Mouse (Mus musculus) embryonic fibroblast, embryonic 13.5 days (primary cell): ENCODE results near the gene Fam83f. TPM values are rescaled to one million over a fixed set of nuclear protein-coding genes. Genes with fewer than 3 reads are reported as not detected.

ENCODE experiments used
- H3K27ac ChIP-seq: 2 replicates; pipeline ENCODE4 v1.5.1; 2012; ENCODE audit warnings: low read length, control low read depth, inconsistent platforms; ENCODE audit not compliant: insufficient read depth
- H3K4me1 ChIP-seq: 2 replicates; pipeline ENCODE4 v1.6.1; 2011; ENCODE audit warnings: low read length; ENCODE audit not compliant: control insufficient read depth, insufficient read depth
- H3K4me3 ChIP-seq: 2 replicates; pipeline ENCODE4 v1.5.1; 2011; ENCODE audit warnings: mild to moderate bottlenecking, control low read depth, low read length; ENCODE audit not compliant: insufficient read depth
- CTCF ChIP-seq: IDR thresholded peaks from 2 replicates; pipeline ENCODE4 v1.5.1; 2011; ENCODE audit warnings: mild to moderate bottlenecking, control low read depth, low read length, moderate library complexity, borderline replicate concordance; ENCODE audit not compliant: insufficient read depth
- POLR2A ChIP-seq: IDR thresholded peaks from 2 replicates; pipeline ENCODE4 v1.6.1; 2011; ENCODE audit warnings: low read depth, mild to moderate bottlenecking, control low read depth, low read length, moderate library complexity
- polyA plus RNA-seq: library from polyadenylated mRNA; stranded (reverse); fragments of >200 nt; gene quantifications from 2 replicates; pipeline ENCODE4 v1.2.4, GENCODE M21; 2011; ENCODE audit warnings: low read depth; ENCODE audit not compliant: missing spikeins, insufficient read length

Gene Fam83f
- 0.17 and 0.23 TPM in 2 replicates for polyA plus RNA-seq

- Histone ChIP-seq H3K4me3 (no peak within 1 kb of the TSS), H3K27ac (no peak within 1 kb of the TSS), H3K4me1 (peaks cover 9% of the 10 kb centered on the region)
- no peak for TF ChIP-seq POLR2A
- TF ChIP-seq CTCF = no peak
These were observed at the start of gene Fam83f for GRCm38 (mm10) chr15:80671295-80672252. TSS of gene Fam83f (plus strand) at chr15:80671847.

DNA sequence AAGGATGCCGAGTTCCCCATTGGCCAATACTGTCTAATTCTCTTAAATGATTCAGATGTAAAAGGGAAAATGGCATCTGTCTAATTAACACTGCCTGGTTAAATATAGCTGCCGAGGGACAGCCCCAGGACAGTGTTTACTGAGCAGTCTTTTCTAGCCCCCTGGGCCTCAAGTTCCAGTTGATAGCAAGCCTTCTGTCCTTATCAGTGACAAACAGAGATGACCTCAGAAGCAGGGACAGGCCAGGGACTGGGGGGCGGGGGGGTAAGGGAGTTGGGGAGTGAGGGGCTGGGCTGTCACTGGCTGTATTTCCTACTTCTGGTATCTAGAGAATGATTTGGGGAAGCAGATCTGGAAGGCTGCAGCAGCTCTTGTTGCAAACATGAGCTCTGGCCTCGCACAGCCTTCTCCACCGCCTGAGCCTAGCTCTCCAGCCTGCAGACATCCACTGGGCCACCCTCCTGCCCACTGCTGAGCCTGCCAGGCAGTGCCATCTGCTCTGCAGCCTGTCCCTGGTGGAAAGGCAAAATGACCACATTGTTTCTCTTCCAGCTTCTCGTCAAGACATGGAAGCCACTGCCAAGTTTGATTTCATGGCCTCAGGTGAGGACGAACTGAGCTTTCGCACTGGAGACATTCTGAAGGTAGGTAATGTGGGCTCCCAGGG is 48.3 kb upstream of the Fam83f start:
- H3K4me3 ChIP-seq = no peak overlapping the region
- no peaks in the 10 kb centered on the region for H3K4me1 ChIP-seq
- no peak overlapping the region for H3K27ac ChIP-seq
- TF ChIP-seq CTCF (no peak), POLR2A (no peak)

DNA sequence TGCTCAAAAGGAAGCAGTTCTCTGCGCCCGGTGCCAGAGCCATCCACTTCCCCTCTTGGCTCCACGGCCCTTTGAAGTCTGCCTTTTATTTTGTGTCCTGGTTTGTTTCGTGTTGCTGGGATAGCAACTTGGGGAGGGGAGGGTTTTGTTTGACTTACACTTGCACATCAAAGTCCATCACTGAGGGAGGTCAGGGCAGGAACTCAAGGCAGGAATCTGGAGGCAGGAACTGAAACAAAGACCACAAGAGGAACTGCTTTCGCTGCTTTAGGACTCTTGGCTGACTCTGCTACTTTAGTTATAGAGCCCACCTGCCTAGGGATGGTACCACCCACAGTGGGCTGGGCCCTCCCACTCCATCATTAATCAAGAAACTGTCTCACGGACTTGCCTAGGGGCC is 45.2 kb upstream of the Fam83f start:
- no peak overlapping the region for H3K27ac ChIP-seq
- TF ChIP-seq POLR2A (no peak), CTCF (no peak)

GRCm38 (mm10) chr15:80630147-80630546 is 41.5 kb upstream of the Fam83f start:
- Histone ChIP-seq H3K4me1 (no peaks in the 10 kb centered on the region), H3K27ac (no peak overlapping the region), H3K4me3 (no peak overlapping the region)
- no peak for TF ChIP-seq CTCF
- no peak for TF ChIP-seq POLR2A

More for the DNA sequence above, 45.2 kb upstream of the Fam83f start:
- Histone ChIP-seq H3K4me3 (no peak overlapping the region), H3K4me1 (no peaks in the 10 kb centered on the region)

- Histone ChIP-seq H3K4me1 (no peaks in the 10 kb centered on the region), H3K27ac (no peak overlapping the region), H3K4me3 (no peak overlapping the region)
- no peak for TF ChIP-seq CTCF
- TF ChIP-seq POLR2A = no peak
These were observed 40.9 kb upstream of the Fam83f start for GRCm38 (mm10) chr15:80630711-80631110.

DNA sequence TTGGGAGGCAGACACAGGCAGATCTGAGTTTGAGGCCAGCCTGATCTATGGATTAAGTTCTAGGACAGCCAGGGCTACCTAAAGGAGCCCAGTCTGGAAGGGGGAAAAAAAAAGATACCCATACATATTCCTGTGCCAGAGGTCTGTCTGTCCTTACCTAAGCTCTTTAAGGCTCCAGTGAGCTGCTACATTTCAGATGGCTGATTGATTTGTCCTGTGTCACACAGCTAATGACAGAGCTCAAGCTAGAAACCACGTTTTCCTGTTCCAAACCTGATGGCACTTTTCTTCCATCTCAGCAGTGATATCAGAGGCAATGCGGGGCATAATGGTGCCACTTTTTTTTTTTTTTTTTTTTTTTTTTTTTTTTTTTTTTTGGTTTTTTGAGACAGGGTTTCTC is 40.3 kb upstream of the Fam83f start:
- no peak overlapping the region for H3K27ac ChIP-seq
- no peaks in the 10 kb centered on the region for H3K4me1 ChIP-seq
- H3K4me3 ChIP-seq = no peak overlapping the region
- TF ChIP-seq CTCF (no peak), POLR2A (no peak)

DNA sequence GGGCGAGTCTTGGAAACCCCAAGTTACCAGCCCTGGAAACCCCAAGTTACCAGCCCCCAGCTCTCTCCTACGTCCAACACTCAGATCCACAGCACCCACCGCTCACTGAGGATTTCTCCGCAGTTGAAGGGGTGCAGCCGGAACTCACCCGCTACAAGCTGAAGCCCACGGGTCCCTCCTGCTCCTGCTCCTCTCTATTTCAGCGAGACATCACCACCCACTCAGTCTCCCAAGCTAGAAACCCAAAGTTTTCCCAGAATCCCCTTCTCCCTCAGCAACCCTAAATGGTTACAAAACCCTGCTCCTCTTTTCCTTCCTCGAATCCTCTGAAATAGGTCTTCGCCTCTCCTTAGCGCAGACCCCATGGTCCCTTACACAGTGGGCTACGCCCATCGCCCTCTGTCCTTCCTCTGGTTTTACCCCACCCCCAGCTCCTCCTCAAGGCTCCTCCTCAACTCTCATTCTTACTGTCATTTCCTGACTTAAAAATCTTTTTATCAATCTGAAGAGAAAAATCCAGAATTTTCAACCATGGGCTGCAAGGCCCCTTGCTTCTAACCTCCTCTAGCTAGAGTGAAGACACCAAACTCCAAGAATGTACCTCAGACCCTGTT is 39.3 kb upstream of the Fam83f start:
- no peaks in the 10 kb centered on the region for H3K4me1 ChIP-seq
- no peak overlapping the region for H3K4me3 ChIP-seq
- H3K27ac ChIP-seq = no peak overlapping the region
- TF ChIP-seq POLR2A = no peak
- no peak for TF ChIP-seq CTCF

GRCm38 (mm10) chr15:80634391-80635193 is 37.1 kb upstream of the Fam83f start:
- Histone ChIP-seq H3K4me3 (no peak overlapping the region), H3K27ac (no peak overlapping the region), H3K4me1 (peaks cover 3% of the 10 kb centered on the region; the same call in 1 of the 2 replicates)
- TF ChIP-seq POLR2A = no peak
- TF ChIP-seq CTCF = no peak

DNA sequence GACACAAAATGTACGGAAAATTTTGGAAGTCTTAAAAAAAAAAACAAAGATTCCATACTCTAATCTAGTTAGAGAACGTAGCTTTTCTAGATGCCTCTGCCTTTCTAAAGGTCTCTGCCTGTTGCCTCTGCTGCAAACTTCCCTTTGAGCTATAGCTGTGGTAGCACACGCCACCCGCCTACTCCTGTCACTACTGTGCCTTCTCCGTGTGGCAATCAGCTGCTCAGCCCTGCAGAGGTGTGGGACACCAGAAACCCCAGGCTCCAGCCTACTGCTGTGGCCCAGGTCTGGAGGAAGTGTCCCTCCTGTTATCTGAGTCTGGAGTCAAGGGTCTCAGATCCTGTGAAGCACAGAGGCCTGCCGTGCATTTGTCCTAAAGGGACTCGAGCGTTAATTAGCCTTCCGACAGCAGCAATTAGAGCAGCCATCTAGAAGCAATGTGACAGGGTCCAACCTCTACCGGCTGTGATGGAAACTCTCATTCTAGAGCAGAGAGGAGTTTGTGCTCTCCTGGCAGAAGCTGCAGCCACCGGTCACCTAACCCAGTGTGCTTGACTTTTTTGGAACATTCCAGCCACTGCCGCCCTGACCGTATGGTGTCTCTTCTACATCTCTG is 34.8 kb upstream of the Fam83f start:
- Histone ChIP-seq H3K4me3 (no peak overlapping the region), H3K4me1 (peaks cover 7% of the 10 kb centered on the region), H3K27ac (no peak overlapping the region)
- TF ChIP-seq CTCF = no peak
- TF ChIP-seq POLR2A = no peak
